Mouse (Mus musculus): ENCODE measurements around the gene Loxl3.

The Loxl3 gene

GRCm38 (mm10) chr6:83087205-83087925 lies 53.4 kb downstream of the Loxl3 start:
- DNase-seq: no peak

GRCm38 (mm10) chr6:83087926-83088260 lies 53.9 kb downstream of the Loxl3 start:
- DNase-seq: no peak

GRCm38 (mm10) chr6:83092416-83093127 lies 58.6 kb downstream of the Loxl3 start:
- no peak for DNase-seq

DNA sequence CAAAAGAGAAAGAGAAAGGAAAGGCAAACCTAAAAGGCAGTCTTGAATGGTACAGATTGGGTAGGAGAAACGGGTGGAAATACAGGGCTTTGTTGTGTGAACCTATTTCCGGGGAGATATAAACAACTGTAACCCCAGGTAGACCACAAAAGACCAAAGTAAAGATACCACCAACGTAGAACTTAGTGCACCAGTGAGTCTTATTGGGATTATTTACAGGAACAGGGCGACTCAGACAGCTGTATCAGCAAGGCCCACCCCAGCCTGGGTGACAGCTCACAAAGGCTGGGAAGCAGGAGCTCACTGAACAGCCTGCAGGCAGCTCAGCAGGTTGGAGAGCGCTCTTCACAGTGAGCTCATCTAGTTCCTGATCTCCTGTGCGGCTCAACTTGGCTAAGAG lies 62.0 kb downstream of the Loxl3 start:
- peak; percentile 54 for DNase-seq

- no peak for DNase-seq
Observed at GRCm38 (mm10) chr6:83098411-83098810, 64.4 kb downstream of the Loxl3 start.

GRCm38 (mm10) chr6:83101316-83101687 lies 67.3 kb downstream of the Loxl3 start, which contains the start of the genes Ccdc142 and Gm42688:
Ccdc142 (plus strand) TSS chr6:83101601.
Gm42688 (plus strand) TSS chr6:83101617.
- peak; percentile 93 for DNase-seq

GRCm38 (mm10) chr6:83101688-83102556 lies 67.9 kb downstream of the Loxl3 start:
- DNase-seq: peak; percentile 81
